Mouse (Mus musculus) forebrain, embryonic 11.5 days (tissue): ENCODE results near the gene Cryga. TPM values are rescaled to one million over a fixed set of nuclear protein-coding genes. Genes with fewer than 3 reads are reported as not detected.
"Not testable (repeated sequence)": the region's sequence is repeated elsewhere in the genome, so short reads cannot be mapped to it uniquely, and the experiment has no call there.

Experiments
- ATAC-seq: fragments of 200-750 bp; cut with Nextera tagmentation; replicated peaks from 2 replicates; pipeline ENCODE4 v1.8.0; 2017; ENCODE audit warnings: moderate TSS enrichment; ENCODE audit not compliant: low FRiP score
- DNase-seq: peaks from one replicate; pipeline ENCODE4 v3.0.0-alpha.2; 2017; ENCODE audit warnings: low spot score
- H3K27ac ChIP-seq: fragments of 300-500 bp; sonication (generic); 2 replicates; pipeline ENCODE4 v1.5.1; 2014; ENCODE audit warnings: low read depth, low read length
- H3K27me3 ChIP-seq: fragments of 300-500 bp; sonication (generic); 2 replicates; pipeline ENCODE4 v1.6.1; 2014; ENCODE audit warnings: mild to moderate bottlenecking, low read length, mixed read lengths; ENCODE audit not compliant: control insufficient read depth, insufficient read depth
- H3K36me3 ChIP-seq: fragments of 300-500 bp; sonication (generic); 2 replicates; pipeline ENCODE4 v1.6.1; 2014; ENCODE audit warnings: mild to moderate bottlenecking, low read length, moderate library complexity, mixed read lengths; ENCODE audit not compliant: control insufficient read depth, insufficient read depth
- H3K4me1 ChIP-seq: fragments of 300-500 bp; sonication (generic); replicated peaks from 2 replicates; pipeline ENCODE4 v1.6.1; 2014; ENCODE audit warnings: low read length, mixed read lengths; ENCODE audit not compliant: control insufficient read depth, insufficient read depth
- H3K4me2 ChIP-seq: fragments of 300-500 bp; sonication (generic); 2 replicates; pipeline ENCODE4 v1.6.1; 2014; ENCODE audit warnings: low read depth, mild to moderate bottlenecking, low read length, moderate library complexity, mixed read lengths; ENCODE audit not compliant: severe bottlenecking
- H3K4me3 ChIP-seq: fragments of 300-500 bp; sonication (generic); 2 replicates; pipeline ENCODE4 v1.5.1; 2014; ENCODE audit warnings: low read depth, low read length
- H3K9ac ChIP-seq: fragments of 300-500 bp; sonication (generic); 2 replicates; pipeline ENCODE4 v1.6.1; 2014; ENCODE audit warnings: low read length
- H3K9me3 ChIP-seq: fragments of 300-500 bp; sonication (generic); 2 replicates; pipeline ENCODE4 v1.6.1; 2016; ENCODE audit warnings: low read length, mixed read lengths; ENCODE audit not compliant: control insufficient read depth
- WGBS: fragments of 180-500 bp; shearing (Covaris S2); extraction: QIAGEN DNeasy Blood & Tissue Kit; methylation state at CpG from one replicate; pipeline ENCODE4 v1.1.7; 2014; 5-methylcytosine and 5-hydroxymethylcytosine counted together
- polyA plus RNA-seq: library from polyadenylated mRNA; unstranded; fragments of >200 nt; fragmentation: Nextera tagmentation; extraction: Ambion mirVana; gene quantifications from 2 replicates; pipeline ENCODE4 v1.2.1, GENCODE M21; 2014

Gene Cryga
- polyA plus RNA-seq, 1 experiment from 2014 or later, result not detected

DNA sequence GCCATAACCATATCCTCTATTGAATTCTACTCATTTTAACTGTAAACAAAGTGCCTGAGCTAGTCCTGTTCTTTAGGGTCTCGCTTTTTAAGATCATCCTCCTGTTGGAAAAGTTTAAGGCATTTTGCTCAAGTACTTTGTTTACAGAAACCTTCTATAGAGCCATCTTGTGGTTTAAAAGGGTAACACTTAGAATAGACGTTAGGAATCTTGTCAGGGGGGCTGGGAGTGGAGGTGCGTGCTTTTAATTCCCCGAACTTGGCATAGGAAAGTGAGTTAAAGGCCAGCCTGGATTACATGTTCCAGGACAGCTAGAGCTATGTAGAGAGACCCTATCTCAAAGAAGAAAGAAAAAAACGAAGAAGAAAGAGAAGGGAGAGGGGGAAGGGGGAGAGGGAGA is 27.6 kb downstream of the Cryga start:
- 23% methylated on average over 5 of the region's 5 CpGs for WGBS
- H3K27ac ChIP-seq, result no peak overlapping the region
- no peaks in the 10 kb centered on the region for H3K4me1 ChIP-seq
- no peaks in the 10 kb centered on the region for H3K9me3 ChIP-seq
- no peak for DNase-seq
- no peak overlapping the region for H3K4me2 ChIP-seq
- no peak for ATAC-seq
- H3K36me3 ChIP-seq, result no peaks in the 10 kb centered on the region
- H3K9ac ChIP-seq, result no peak overlapping the region
- no peaks in the 10 kb centered on the region for H3K27me3 ChIP-seq
- H3K4me3 ChIP-seq, result no peak overlapping the region

DNA sequence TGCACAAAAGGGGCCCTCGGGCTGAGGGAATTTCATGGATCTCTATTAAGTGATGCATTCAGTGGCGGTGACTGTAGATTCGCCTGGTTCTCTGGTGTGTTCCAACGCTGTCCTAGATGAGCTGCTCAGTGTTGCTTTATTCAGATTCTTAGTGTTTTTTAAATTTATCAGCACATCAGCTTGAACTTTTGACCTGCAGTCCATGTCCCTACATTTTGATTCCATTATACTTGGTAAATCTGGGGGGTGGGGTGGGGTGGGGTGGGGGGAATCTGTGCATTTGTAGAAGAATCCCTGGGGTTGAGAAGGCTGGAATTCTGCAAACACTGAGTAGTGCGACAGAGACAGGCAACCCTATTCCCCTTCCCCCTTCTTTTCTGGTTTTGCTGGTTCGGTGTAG is 29.6 kb downstream of the Cryga start, which contains the start of gene Crygc:
Gene Crygc (minus strand): TSS at position 101 of the 400 bp plus-strand sequence.
- Histone ChIP-seq H3K9me3 (no peaks in the 10 kb centered on the region), H3K27me3 (no peaks in the 10 kb centered on the region), H3K4me1 (no peaks in the 10 kb centered on the region), H3K9ac (no peak within 1 kb of the TSS), H3K36me3 (no peaks in the 10 kb centered on the region), H3K27ac (no peak within 1 kb of the TSS), H3K4me2 (no peak within 1 kb of the TSS), H3K4me3 (no peak within 1 kb of the TSS)
- DNase-seq, result no peak
- 61% methylated on average over 6 of the region's 6 CpGs for WGBS
- ATAC-seq, result no peak

DNA sequence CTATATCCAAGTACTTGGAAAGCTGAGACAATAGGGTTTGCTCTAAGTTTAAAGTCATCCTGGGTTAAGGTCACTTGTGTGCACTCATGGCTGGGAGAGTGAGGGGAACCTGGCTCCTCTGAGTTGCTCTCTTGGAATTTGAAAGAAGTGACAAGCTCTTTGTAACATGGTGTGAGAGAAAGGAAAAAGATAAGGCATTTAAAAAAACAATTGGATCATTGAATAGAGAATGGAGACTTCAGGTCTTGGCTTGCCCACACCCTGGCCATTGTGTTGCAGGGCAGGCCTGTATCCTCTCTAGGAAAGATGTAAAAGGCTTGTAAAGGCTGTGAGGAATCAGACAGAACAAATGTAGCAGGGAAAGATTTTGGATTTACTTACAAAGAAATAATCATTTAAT is 35.3 kb downstream of the Cryga start:
- no peak overlapping the region for H3K4me2 ChIP-seq
- no peaks in the 10 kb centered on the region for H3K27me3 ChIP-seq
- no peak overlapping the region for H3K9ac ChIP-seq
- H3K27ac ChIP-seq, result no peak overlapping the region
- no peaks in the 10 kb centered on the region for H3K4me1 ChIP-seq
- no peak for ATAC-seq
- no peak overlapping the region for H3K4me3 ChIP-seq
- no peaks in the 10 kb centered on the region for H3K9me3 ChIP-seq
- DNase-seq, result no peak
- H3K36me3 ChIP-seq, result no peaks in the 10 kb centered on the region

DNA sequence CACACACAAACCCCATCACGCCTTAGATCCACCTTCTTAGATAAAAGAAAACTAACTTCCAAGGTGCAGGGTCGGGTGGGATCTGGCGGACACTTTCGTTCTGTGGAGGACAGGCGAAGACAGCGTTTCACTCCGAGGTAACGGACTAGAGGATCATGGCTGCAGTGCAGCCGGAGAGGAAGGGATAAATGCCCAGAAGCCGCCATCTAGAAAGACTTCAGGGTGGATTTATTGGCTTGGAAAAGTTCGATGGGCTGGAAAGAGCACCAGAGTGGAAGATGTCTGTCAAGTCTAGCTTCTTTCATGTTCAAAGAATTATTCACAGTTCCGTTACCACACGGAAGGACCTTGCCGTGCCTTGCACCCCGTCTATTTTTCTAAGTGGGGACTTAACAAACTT is 39.0 kb downstream of the Cryga start:
- H3K36me3 ChIP-seq, result no peaks in the 10 kb centered on the region
- H3K27ac ChIP-seq, result no peak overlapping the region
- no peak for ATAC-seq
- H3K4me2 ChIP-seq, result no peak overlapping the region
- H3K4me1 ChIP-seq, result no peaks in the 10 kb centered on the region
- DNase-seq, result no peak
- no peak overlapping the region for H3K9ac ChIP-seq
- 81% methylated on average over 15 of the region's 15 CpGs for WGBS
- H3K27me3 ChIP-seq, result no peaks in the 10 kb centered on the region
- H3K9me3 ChIP-seq, result no peaks in the 10 kb centered on the region
- no peak overlapping the region for H3K4me3 ChIP-seq

DNA sequence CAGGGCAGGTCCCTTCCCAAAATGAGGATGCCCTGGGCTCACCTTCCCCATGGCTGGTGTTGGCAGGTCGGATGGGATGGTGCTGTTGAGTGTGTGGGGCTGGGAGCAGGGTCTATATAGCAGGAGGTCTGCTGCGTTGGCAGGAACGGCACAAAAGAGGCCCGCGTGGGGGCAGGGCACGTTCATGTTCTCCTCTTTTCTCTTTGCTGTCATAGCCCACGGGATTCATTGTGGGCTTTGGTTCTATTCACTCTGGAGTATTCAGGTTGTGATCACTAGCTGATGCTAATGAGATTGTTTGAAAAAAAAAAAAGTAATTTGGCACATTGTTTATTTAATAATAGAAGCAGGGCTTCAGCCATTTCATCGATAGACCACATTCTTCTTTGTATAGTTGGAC is 39.8 kb downstream of the Cryga start, which contains the start of gene Crygd:
Gene Crygd (minus strand): TSS at position 101 of the 400 bp plus-strand sequence.
- Histone ChIP-seq H3K4me1 (no peaks in the 10 kb centered on the region), H3K9me3 (no peaks in the 10 kb centered on the region), H3K9ac (no peak within 1 kb of the TSS), H3K4me3 (no peak within 1 kb of the TSS), H3K4me2 (no peak within 1 kb of the TSS), H3K27me3 (no peaks in the 10 kb centered on the region), H3K36me3 (no peaks in the 10 kb centered on the region), H3K27ac (no peak within 1 kb of the TSS)
- DNase-seq (no peak), ATAC-seq (no peak)
- 57% methylated on average over 8 of the region's 8 CpGs for WGBS

DNA sequence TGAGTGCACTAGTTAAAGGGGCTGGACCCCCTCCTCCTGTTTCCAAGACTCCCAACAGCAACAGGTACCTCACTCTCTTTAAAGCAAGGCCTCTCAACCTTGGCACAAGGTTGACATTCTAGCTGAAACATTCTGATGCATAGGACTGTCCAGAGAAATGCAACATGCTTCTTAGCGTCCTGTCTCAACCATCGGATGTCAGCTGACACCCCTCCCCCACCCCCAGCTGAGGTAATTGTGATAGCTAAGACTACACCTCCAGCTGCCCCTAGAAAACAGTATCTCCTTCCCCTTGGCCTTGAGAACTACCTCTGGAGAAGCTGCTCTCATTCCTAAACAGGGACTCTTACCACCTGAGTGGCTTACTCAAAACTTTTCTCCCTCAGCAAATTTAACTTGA is 51.0 kb downstream of the Cryga start:
- H3K36me3 ChIP-seq, result no peaks in the 10 kb centered on the region
- no peaks in the 10 kb centered on the region for H3K27me3 ChIP-seq
- no peak overlapping the region for H3K4me2 ChIP-seq
- H3K27ac ChIP-seq, result no peak overlapping the region
- WGBS, result 24% methylated on average over 2 of the region's 2 CpGs
- H3K9me3 ChIP-seq, result no peaks in the 10 kb centered on the region
- peaks cover 7% of the 10 kb centered on the region; the same call in 1 of the 2 replicates for H3K4me1 ChIP-seq
- DNase-seq (no peak), ATAC-seq (no peak)
- H3K9ac ChIP-seq, result no peak overlapping the region
- no peak overlapping the region for H3K4me3 ChIP-seq

DNA sequence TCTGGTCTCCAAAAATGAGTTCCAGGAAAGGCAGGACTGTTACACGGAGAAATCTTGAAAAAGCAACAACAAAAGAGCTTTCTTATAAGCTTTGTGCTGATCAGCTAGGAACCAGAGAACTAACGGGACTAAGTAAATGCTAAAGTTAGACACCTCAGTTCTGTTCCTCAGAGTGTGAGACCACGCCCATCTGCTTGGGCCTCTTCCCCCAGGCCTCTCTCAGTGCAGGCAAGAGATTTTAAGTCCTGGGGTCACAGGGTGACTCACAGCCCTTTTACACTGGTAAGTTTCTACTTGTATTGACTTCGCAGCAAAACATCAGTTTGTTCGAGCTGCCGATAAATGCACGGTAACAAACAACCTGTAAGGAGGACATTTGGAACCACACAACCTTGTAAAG is 51.5 kb downstream of the Cryga start:
- no peak overlapping the region for H3K27ac ChIP-seq

DNA sequence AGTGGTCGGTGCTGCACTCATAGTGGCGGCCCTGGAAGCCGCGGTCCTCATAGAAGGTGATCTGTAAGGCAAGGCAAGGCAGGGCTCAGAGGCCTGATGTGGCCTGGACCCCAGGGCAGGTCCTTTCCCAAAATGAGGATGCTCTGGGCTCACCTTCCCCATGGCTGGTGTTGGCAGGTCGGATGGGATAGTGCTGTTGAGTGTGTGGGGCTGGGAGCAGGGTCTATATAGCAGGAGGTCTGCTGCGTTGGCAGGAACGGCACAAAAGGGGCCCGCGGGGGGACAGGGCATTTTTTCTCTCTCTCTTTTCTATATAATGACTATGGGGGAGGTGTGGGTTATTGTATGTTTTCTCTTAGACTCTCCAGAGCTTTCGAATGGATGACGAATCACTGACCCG is 52.2 kb downstream of the Cryga start, which contains the start of gene Cryge:
Gene Cryge (minus strand): TSS at position 198 of the 400 bp plus-strand sequence.
- H3K36me3 ChIP-seq, H3K9me3 ChIP-seq, DNase-seq, H3K4me3 ChIP-seq, H3K27ac ChIP-seq, H3K9ac ChIP-seq, H3K4me1 ChIP-seq, H3K4me2 ChIP-seq, H3K27me3 ChIP-seq: not testable (repeated sequence)
- ATAC-seq, result peak; percentile 53
- whole genome bisulfite sequencing, result 35% methylated on average over 8 of the region's 12 CpGs

More for the DNA sequence above, 51.5 kb downstream of the Cryga start:
- Histone ChIP-seq H3K9me3 (no peaks in the 10 kb centered on the region), H3K4me3 (no peak overlapping the region), H3K27me3 (no peaks in the 10 kb centered on the region), H3K4me2 (no peak overlapping the region), H3K36me3 (no peaks in the 10 kb centered on the region), H3K4me1 (peaks cover 7% of the 10 kb centered on the region; the same call in 1 of the 2 replicates), H3K9ac (no peak overlapping the region)
- ATAC-seq (no peak), DNase-seq (no peak)
- 51% methylated on average over 7 of the region's 7 CpGs for WGBS
